Mouse (Mus musculus): ENCODE measurements at regions not wholly inside any gene's neighbourhood (a gene's known extent, or its start where the extent isn't known, plus 50 kb on each side); places are given as distances from the start of the nearest gene placed in this dataset.
"Not testable (repeated sequence)": the region's sequence is repeated elsewhere in the genome, so short reads cannot be mapped to it uniquely, and the experiment has no call there.

GRCm38 (mm10) chr3:129386522-129386921 is 54.0 kb upstream of the Enpep start:
- intact Hi-C loops (cut with DNase I), result no loop called here
- no peak for DNase-seq (ENCODE audit: low spot score)

GRCm38 (mm10) chr3:129390506-129390905 is 58.0 kb upstream of the Enpep start:
- no peak for DNase-seq (ENCODE audit: low spot score)
- intact Hi-C loops (cut with DNase I), result no loop called here

- intact Hi-C loops (cut with DNase I), result no loop called here
- DNase-seq (ENCODE audit: low spot score), result no peak
Observed at GRCm38 (mm10) chr3:129391888-129392813, 59.6 kb upstream of the Enpep start.

GRCm38 (mm10) chr3:129392814-129393804 is 60.6 kb upstream of the Enpep start:
- DNase-seq (ENCODE audit: low spot score), result no peak
- intact Hi-C loops (cut with DNase I), result no loop called here

- DNase-seq (ENCODE audit: low spot score), result no peak
- intact Hi-C loops (cut with DNase I), result no loop called here
Observed at GRCm38 (mm10) chr3:129397481-129397880, 65.0 kb upstream of the Enpep start.

GRCm38 (mm10) chr3:129400092-129400924 is 67.8 kb upstream of the Enpep start:
- DNase-seq (ENCODE audit: low spot score), result no peak
- intact Hi-C loops (cut with DNase I), result no loop called here

- DNase-seq (ENCODE audit: low spot score), result no peak
- intact Hi-C loops (cut with DNase I), result no loop called here
Observed at GRCm38 (mm10) chr3:129411389-129412054, 79.0 kb upstream of the Enpep start.

- no peak for DNase-seq (ENCODE audit: low spot score)
- intact Hi-C loops (cut with DNase I), result no loop called here
Observed at GRCm38 (mm10) chr3:129412126-129412960, 79.8 kb upstream of the Enpep start.

- intact Hi-C loops (cut with DNase I), result no loop called here
- no peak for DNase-seq (ENCODE audit: low spot score)
Observed at GRCm38 (mm10) chr3:129412961-129413246, 80.4 kb upstream of the Enpep start.

- no peak for DNase-seq (ENCODE audit: low spot score)
- intact Hi-C loops (cut with DNase I), result no loop called here
Observed at GRCm38 (mm10) chr3:129415656-129416055, 83.1 kb upstream of the Enpep start.

- DNase-seq (ENCODE audit: low spot score), result no peak
- intact Hi-C loops (cut with DNase I), result no loop called here
Observed at GRCm38 (mm10) chr3:129416337-129416736, 83.8 kb upstream of the Enpep start.

GRCm38 (mm10) chr3:129421620-129422239 is 89.2 kb upstream of the Enpep start:
- not testable (repeated sequence) for DNase-seq (ENCODE audit: low spot score)
- intact Hi-C loops (cut with DNase I), result loop anchor here (1.0 to 10.0 kb wide), 4 partner anchors 113 to 1077 kb away; no protein-coding TSS in a partner anchor

- intact Hi-C loops (cut with DNase I), result loop anchor here (10.0 kb wide), 1 partner anchor 1084 kb away; no protein-coding TSS in a partner anchor
- DNase-seq (ENCODE audit: low spot score), result no peak
Observed at GRCm38 (mm10) chr3:129428750-129429149, 96.2 kb upstream of the Enpep start.

GRCm38 (mm10) chr3:129429161-129430111 is 96.9 kb upstream of the Enpep start:
- intact Hi-C loops (cut with DNase I), result loop anchor here (10.0 kb wide), 1 partner anchor 1085 kb away; no protein-coding TSS in a partner anchor
- DNase-seq (ENCODE audit: low spot score), result no peak

GRCm38 (mm10) chr3:129434056-129434455 is 98.1 kb upstream of the Elovl6 start:
- intact Hi-C loops (cut with DNase I), result no loop called here
- DNase-seq (ENCODE audit: low spot score), result no peak

- intact Hi-C loops (cut with DNase I), result no loop called here
- DNase-seq (ENCODE audit: low spot score), result no peak
Observed at GRCm38 (mm10) chr3:129437687-129438086, 94.5 kb upstream of the Elovl6 start.

- no peak for DNase-seq (ENCODE audit: low spot score)
- intact Hi-C loops (cut with DNase I), result no loop called here
Observed at GRCm38 (mm10) chr3:129442756-129443155, 89.4 kb upstream of the Elovl6 start.

All from heart, postnatal 25 days (tissue).